Mouse (Mus musculus) small intestine, adult 2 months (tissue): ENCODE results near the gene Cda.

ENCODE experiments used
- CTCF ChIP-seq: fragments of 200-500 bp; IDR thresholded peaks from 2 replicates; pipeline ENCODE4 v1.5.1; 2012; ENCODE audit warnings: low read depth, mild to moderate bottlenecking, control low read depth, inconsistent platforms, low read length, moderate library complexity, mixed read lengths; ENCODE audit not compliant: insufficient replicate concordance, insufficient read length; ENCODE audit errors: extremely low read depth
- POLR2A ChIP-seq: fragments of 200-500 bp; IDR thresholded peaks from 2 replicates; pipeline ENCODE4 v1.6.1; 2012; ENCODE audit warnings: low read depth, mild to moderate bottlenecking, control low read depth, inconsistent platforms, low read length, moderate library complexity

DNA sequence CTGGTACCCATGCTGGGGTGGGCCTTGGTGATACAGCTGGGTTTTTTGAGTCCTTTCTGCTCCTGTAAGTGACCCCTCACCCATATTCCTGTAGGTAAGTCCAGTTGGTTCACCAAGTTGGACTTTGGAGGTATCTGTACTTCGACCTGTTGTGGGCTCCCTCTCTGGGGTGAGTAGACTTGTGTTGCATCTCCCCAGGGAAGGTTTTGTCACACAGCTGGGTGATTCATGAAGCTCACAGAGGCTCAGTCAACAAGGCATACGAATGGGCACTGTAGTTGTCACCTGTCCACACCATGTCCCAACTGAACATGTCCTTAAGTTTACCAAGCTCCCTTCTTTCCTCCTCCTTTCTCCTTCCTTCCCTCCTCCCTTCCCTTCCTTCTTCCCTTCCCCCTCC, 1.2 kb downstream of the Cda start:
- TF ChIP-seq POLR2A (no peak), CTCF (no peak)
